Mouse (Mus musculus) thymus, adult 2 months (tissue): ENCODE results near the gene Arhgap42. TPM values are rescaled to one million over a fixed set of nuclear protein-coding genes. Genes with fewer than 3 reads are reported as not detected.

ENCODE experiments used
- DNase-seq: peaks from one replicate; pipeline ENCODE4 v3.0.0; 2021
- H3K27ac ChIP-seq: fragments of 200-500 bp; 2 replicates; pipeline ENCODE4 v1.5.1; 2012; ENCODE audit warnings: low read length, control low read depth; ENCODE audit not compliant: control insufficient read depth, insufficient read depth
- H3K27me3 ChIP-seq: fragments of 200-500 bp; 2 replicates; pipeline ENCODE4 v1.6.1; 2012; ENCODE audit warnings: mild to moderate bottlenecking, low read length, moderate library complexity, mixed read lengths; ENCODE audit not compliant: control insufficient read depth, insufficient read depth
- H3K36me3 ChIP-seq: fragments of 200-500 bp; 2 replicates; pipeline ENCODE4 v1.6.1; 2012; ENCODE audit warnings: mild to moderate bottlenecking, low read length, moderate library complexity; ENCODE audit not compliant: control insufficient read depth, insufficient read depth
- H3K4me1 ChIP-seq: fragments of 200-500 bp; replicated peaks from 2 replicates; pipeline ENCODE4 v1.6.1; 2012; ENCODE audit warnings: low read length; ENCODE audit not compliant: control insufficient read depth, insufficient read depth
- H3K4me3 ChIP-seq: fragments of 200-500 bp; 2 replicates; pipeline ENCODE4 v1.5.1; 2012; ENCODE audit warnings: mild to moderate bottlenecking, low read length, control low read depth, moderate library complexity; ENCODE audit not compliant: control insufficient read depth, insufficient read depth
- CTCF ChIP-seq: fragments of 200-500 bp; IDR thresholded peaks from 2 replicates; pipeline ENCODE4 v1.5.1; 2012; ENCODE audit warnings: mild to moderate bottlenecking, control low read depth, low read length, moderate library complexity, borderline replicate concordance; ENCODE audit not compliant: control insufficient read depth, poor library complexity, insufficient read depth; ENCODE audit errors: extremely low read depth
- POLR2A ChIP-seq: fragments of 200-500 bp; IDR thresholded peaks from 2 replicates; pipeline ENCODE4 v1.6.1; 2012; ENCODE audit warnings: mild to moderate bottlenecking, low read length, control low read depth, moderate library complexity; ENCODE audit not compliant: control insufficient read depth, poor library complexity, insufficient read depth; ENCODE audit errors: extremely low read depth
- WGBS: fragments of 180-500 bp; shearing (Covaris S2); methylation state at CpG from one replicate; pipeline ENCODE4 v1.1.7; 2018; 5-methylcytosine and 5-hydroxymethylcytosine counted together
- polyA plus RNA-seq: library from polyadenylated mRNA; depleted of rRNA; stranded (reverse); fragments of >200 nt; gene quantifications from 2 replicates; pipeline ENCODE4 v1.2.3, GENCODE M21; 2012

Gene Arhgap42
- polyA plus RNA-seq, 1 experiment: 2.3 TPM

- TF ChIP-seq POLR2A (no peak), CTCF (no peak)
- no peak for DNase-seq
- H3K4me3 ChIP-seq: no peak overlapping the region
- WGBS: 87% methylated on average over 1 of the region's 1 CpGs
- H3K27ac ChIP-seq: no peak overlapping the region
- H3K27me3 ChIP-seq: no peaks in the 10 kb centered on the region
- H3K4me1 ChIP-seq: no peaks in the 10 kb centered on the region
- no peaks in the 10 kb centered on the region for H3K36me3 ChIP-seq
These were observed 14.1 kb downstream of the Arhgap42 start for GRCm38 (mm10) chr9:9224837-9225236.

GRCm38 (mm10) chr9:9223384-9223783 lies 15.5 kb downstream of the Arhgap42 start:
- Histone ChIP-seq H3K4me3 (no peak overlapping the region), H3K36me3 (no peaks in the 10 kb centered on the region), H3K4me1 (no peaks in the 10 kb centered on the region), H3K27ac (no peak overlapping the region), H3K27me3 (no peaks in the 10 kb centered on the region)
- WGBS: 84% methylated on average over 3 of the region's 3 CpGs
- TF ChIP-seq CTCF (no peak), POLR2A (no peak)
- no peak for DNase-seq

- H3K27me3 ChIP-seq: no peaks in the 10 kb centered on the region
- no peaks in the 10 kb centered on the region for H3K4me1 ChIP-seq
- WGBS: 91% methylated on average over 3 of the region's 3 CpGs
- TF ChIP-seq CTCF: no peak
- no peak for TF ChIP-seq POLR2A
- H3K27ac ChIP-seq: no peak overlapping the region
- no peak for DNase-seq
- H3K4me3 ChIP-seq: no peak overlapping the region
- no peaks in the 10 kb centered on the region for H3K36me3 ChIP-seq
These were observed 16.9 kb downstream of the Arhgap42 start for GRCm38 (mm10) chr9:9221950-9222486.

- no peak for DNase-seq
- WGBS: 90% methylated on average over 4 of the region's 4 CpGs
- H3K27ac ChIP-seq: no peak overlapping the region
These were observed 17.7 kb downstream of the Arhgap42 start for GRCm38 (mm10) chr9:9221185-9221584.

GRCm38 (mm10) chr9:9218301-9218700 lies 20.6 kb downstream of the Arhgap42 start:
- H3K36me3 ChIP-seq: no peaks in the 10 kb centered on the region
- H3K27ac ChIP-seq: no peak overlapping the region
- no peaks in the 10 kb centered on the region for H3K27me3 ChIP-seq
- TF ChIP-seq CTCF: no peak
- WGBS: 81% methylated on average over 2 of the region's 2 CpGs
- no peaks in the 10 kb centered on the region for H3K4me1 ChIP-seq
- no peak for DNase-seq
- H3K4me3 ChIP-seq: no peak overlapping the region

More at GRCm38 (mm10) chr9:9221185-9221584, 17.7 kb downstream of the Arhgap42 start:
- Histone ChIP-seq H3K27me3 (no peaks in the 10 kb centered on the region), H3K36me3 (no peaks in the 10 kb centered on the region), H3K4me1 (no peaks in the 10 kb centered on the region), H3K4me3 (no peak overlapping the region)
- no peak for TF ChIP-seq POLR2A
- TF ChIP-seq CTCF: no peak

- TF ChIP-seq POLR2A (no peak), CTCF (no peak)
- H3K27ac ChIP-seq: no peak overlapping the region
- no peak for DNase-seq
- no peak overlapping the region for H3K4me3 ChIP-seq
- H3K4me1 ChIP-seq: no peaks in the 10 kb centered on the region
- H3K27me3 ChIP-seq: no peaks in the 10 kb centered on the region
- H3K36me3 ChIP-seq: no peaks in the 10 kb centered on the region
- 97% methylated on average over 5 of the region's 5 CpGs for WGBS
These were observed 24.1 kb downstream of the Arhgap42 start for GRCm38 (mm10) chr9:9214849-9215248.

- H3K4me3 ChIP-seq: no peak overlapping the region
- TF ChIP-seq CTCF (no peak), POLR2A (no peak)
- H3K27ac ChIP-seq: no peak overlapping the region
- DNase-seq: no peak
- H3K4me1 ChIP-seq: no peaks in the 10 kb centered on the region
- no peaks in the 10 kb centered on the region for H3K27me3 ChIP-seq
- no peaks in the 10 kb centered on the region for H3K36me3 ChIP-seq
These were observed 24.6 kb downstream of the Arhgap42 start for GRCm38 (mm10) chr9:9214296-9214695.
